In genomic region chr8:86366636-86367035, GRCm38 (mm10) we compare ENCODE assay signal across 18 mouse cellular contexts.
"Had no signal": no experiment of that assay in that cellular context is flagged by ENCODE, and none has a peak within 500 bp of the region (broad histone marks: within the 10 kb centered on the region; RNA-seq: fewer than 3 reads in every experiment).

No protein-coding gene starts in this region.

- H3K27me3 ChIP-seq: midbrain, embryonic 13.5 days; neural tube, embryonic 13.5 days; neural tube, embryonic 15.5 days had no signal

- H3K9ac ChIP-seq: lung, embryonic 14.5 days; midbrain, embryonic 13.5 days; neural tube, embryonic 13.5 days; neural tube, embryonic 15.5 days had no signal

- ATAC-seq: midbrain, embryonic 13.5 days; midbrain, embryonic 16.5 days had no signal

- H3K4me1 ChIP-seq: midbrain, embryonic 10.5 days; midbrain, embryonic 13.5 days had no signal

- H3K36me3 ChIP-seq: midbrain, embryonic 10.5 days; midbrain, embryonic 13.5 days; neural tube, embryonic 13.5 days; neural tube, embryonic 15.5 days had no signal

- H3K27ac ChIP-seq: midbrain, embryonic 10.5 days; midbrain, embryonic 13.5 days; neural tube, embryonic 15.5 days had no signal

- H3K4me2 ChIP-seq: lung, embryonic 14.5 days; midbrain, embryonic 13.5 days; neural tube, embryonic 13.5 days; neural tube, embryonic 15.5 days had no signal

- DNase-seq: lung, adult 18-20 months; lung, embryonic 14.5 days; lung, postnatal 10 days; lung, postnatal 4 days; retina, postnatal 1 day; right cerebral cortex, adult 18-20 months; right cerebral cortex, postnatal 25 days; right cerebral cortex, postnatal 4 days; spleen, adult 18-20 months; thymus, adult 2 months; thymus, postnatal 25 days; thymus, postnatal 4 days had no signal

- H3K4me3 ChIP-seq: midbrain, embryonic 10.5 days; midbrain, embryonic 13.5 days; myocyte; neural tube, embryonic 13.5 days; neural tube, embryonic 15.5 days had no signal

- H3K9me3 ChIP-seq: midbrain, embryonic 10.5 days; midbrain, embryonic 13.5 days; neural tube, embryonic 13.5 days; neural tube, embryonic 15.5 days had no signal
